Mouse (Mus musculus) embryo, embryonic 10.5 days (tissue): ENCODE data around the gene Mia2.
A peak's percentile ranks its signal among the peaks of the same experiment; 100 is the strongest.

Source experiments
- DNase-seq: peaks from one replicate; pipeline ENCODE4 v3.0.0-alpha.2; 2015; ENCODE audit warnings: low spot score

Gene Mia2

DNA sequence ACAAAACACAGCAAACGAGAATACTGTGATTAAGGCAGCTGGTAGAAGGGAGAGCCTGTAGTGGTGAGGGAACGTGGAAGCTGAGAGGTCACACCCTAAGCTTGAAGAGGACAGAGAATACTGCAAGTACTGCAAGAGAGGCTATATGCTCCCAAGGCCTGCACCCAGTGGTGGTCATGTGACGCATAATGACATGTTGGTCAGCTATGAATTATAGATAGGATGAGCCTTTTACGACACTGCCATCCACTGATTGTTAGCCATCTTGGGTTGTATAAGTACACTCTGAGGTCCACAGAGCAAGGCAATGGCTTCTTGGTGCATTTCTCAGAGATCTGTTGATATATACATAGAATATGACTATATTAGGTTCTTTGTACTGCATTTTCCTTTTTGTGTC lies 71.0 kb downstream of the Mia2 start:
- no peak for DNase-seq

- no peak for DNase-seq
Measured at GRCm38 (mm10) chr12:59169935-59170334, 74.3 kb downstream of the Mia2 start.

- no peak for DNase-seq
Measured at GRCm38 (mm10) chr12:59177814-59178213, 82.2 kb downstream of the Mia2 start.

- DNase-seq: no peak
Measured at GRCm38 (mm10) chr12:59188086-59188682, 92.6 kb downstream of the Mia2 start.

DNA sequence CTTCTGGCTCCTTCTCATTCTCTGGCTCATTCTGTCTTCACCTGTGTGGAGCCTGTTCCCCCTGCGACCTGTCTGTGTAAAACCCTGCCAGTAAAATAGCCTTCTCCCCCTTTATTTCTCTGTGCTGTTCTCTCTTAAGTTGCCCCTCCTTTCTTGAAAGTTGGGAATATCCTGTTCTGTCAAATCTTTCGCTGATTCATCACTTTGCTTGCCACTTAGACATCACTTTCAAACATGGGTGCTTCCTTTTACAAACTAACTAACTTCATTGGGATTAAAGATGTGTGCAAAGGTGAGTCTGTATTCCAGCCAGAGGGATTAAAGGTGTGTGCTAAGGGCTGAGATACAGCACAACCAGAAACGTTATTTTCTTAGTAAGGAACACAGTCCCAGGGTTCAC lies 98.0 kb downstream of the Mia2 start:
- no peak for DNase-seq

- DNase-seq: no peak
Measured at GRCm38 (mm10) chr12:59194341-59195003, 98.9 kb downstream of the Mia2 start.

- DNase-seq: no peak
Measured at GRCm38 (mm10) chr12:59195065-59195464, 99.5 kb downstream of the Mia2 start.

- no peak for DNase-seq
Measured at GRCm38 (mm10) chr12:59195941-59196340, 100.3 kb downstream of the Mia2 start.

DNA sequence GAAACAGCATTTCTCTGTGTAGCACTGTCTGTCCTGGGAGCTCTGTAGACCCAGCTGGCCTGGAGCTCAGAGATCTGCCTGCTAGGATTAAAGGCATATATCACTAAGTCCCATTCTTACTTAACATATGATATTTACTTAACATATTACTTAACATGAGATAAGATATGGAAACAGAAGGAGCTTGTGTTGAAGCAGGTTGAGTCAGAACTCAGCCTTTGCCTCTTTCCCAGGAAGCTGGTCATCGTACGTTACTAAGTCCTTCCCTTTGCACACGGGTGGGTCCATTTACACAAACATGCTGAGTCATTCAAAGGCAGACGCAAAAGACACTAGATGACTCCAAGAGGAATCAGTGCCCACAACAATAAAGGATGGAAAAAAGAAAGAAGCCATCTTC lies 103.2 kb downstream of the Mia2 start:
- no peak for DNase-seq

- DNase-seq: no peak
Measured at GRCm38 (mm10) chr12:59199361-59199760, 103.8 kb downstream of the Mia2 start.

GRCm38 (mm10) chr12:59205571-59205970 lies 110.0 kb downstream of the Mia2 start:
- no peak for DNase-seq

- DNase-seq: no peak
Measured at GRCm38 (mm10) chr12:59206208-59206999, 110.8 kb downstream of the Mia2 start.

- DNase-seq: no peak
Measured at GRCm38 (mm10) chr12:59207000-59207390, 111.4 kb downstream of the Mia2 start.

DNA sequence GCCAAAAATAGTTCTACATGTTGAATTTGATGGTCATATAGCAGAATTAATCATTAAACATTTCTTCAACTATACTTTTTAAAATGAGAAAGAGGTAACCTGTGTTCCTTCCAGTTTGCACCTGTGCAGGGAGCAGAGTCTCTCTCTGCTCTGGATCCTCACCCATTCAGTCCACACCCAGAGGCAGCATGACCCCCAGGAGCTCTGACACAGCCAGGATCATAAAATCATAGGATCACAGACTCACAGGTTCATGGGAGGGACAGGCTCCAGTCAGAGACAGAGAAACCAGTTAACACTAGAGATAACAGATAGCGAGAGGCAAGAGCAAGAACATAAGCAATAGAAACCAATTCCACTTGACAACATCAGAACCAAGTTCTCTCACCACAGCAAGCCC lies 112.2 kb downstream of the Mia2 start:
- DNase-seq: no peak

- DNase-seq: no peak
Measured at GRCm38 (mm10) chr12:59216176-59216575, 120.6 kb downstream of the Mia2 start.

DNA sequence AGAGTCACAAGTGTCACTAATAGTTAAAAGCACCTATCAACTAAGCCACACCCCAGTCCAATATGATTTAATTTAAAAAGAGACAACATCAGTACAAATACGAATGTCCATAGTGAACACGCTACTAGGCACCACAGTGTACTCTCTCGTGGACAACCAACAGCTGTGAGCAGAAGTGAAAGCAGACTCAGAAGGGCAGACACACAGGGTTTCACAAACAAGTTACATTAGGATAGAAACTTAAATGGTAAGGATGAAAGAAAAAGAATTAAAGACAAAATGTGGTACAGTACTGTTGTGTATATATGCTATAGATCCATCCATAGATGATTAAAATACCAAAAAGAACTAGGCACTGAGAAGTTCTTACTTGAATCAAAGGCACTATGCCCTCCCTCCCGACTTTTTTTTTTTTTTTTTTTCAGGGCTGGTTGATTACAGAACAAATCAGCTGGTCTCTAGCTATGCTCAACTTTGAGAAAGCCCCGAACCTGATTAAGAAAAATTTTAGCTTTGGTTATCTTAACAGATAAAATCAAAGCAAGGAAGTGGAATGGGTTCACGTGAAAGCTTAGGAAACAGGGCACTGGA lies 121.2 kb downstream of the Mia2 start:
- no peak for DNase-seq

- DNase-seq: no peak
Measured at GRCm38 (mm10) chr12:59217331-59217730, 121.7 kb downstream of the Mia2 start.

DNA sequence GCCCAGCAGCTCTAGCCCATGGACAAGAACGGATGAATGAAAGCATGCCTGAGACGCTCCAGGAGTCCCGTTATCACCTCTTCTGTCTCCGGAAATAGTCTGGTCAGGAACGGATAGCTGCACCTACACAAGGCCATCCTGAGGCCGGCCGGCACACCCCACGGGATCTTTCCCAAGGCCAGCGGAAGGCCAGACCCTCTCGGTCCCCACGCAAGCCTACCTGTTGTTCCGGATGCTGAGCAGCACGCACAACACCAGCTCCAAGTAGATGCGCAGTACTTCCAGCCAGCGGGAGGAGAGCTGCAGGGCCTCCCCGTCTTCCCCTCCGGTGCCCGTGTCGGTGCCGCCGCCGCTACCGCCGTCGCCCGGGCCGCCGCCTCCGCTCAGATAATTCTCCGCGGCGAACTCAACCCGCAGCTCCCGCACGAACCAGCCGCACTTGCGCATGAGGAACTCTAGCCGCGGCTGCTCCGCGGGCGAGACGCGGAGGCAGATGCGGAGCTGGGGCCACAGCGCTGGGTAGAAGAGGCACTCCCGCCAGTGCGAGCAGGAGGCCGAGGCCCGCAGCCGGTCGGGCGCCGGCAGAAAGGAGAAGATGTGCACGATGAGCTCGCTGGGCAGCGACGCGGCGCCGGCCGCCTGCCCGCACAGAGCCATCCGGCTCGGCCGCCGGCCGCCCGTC lies 123.2 kb downstream of the Mia2 start:
- DNase-seq: peak; percentile 29

GRCm38 (mm10) chr12:59219325-59220225 lies 124.0 kb downstream of the Mia2 start, which contains the start of gene Fbxo33:
Gene Fbxo33, minus strand, starts transcription at chr12:59219725.
- peak; percentile 96 for DNase-seq

DNA sequence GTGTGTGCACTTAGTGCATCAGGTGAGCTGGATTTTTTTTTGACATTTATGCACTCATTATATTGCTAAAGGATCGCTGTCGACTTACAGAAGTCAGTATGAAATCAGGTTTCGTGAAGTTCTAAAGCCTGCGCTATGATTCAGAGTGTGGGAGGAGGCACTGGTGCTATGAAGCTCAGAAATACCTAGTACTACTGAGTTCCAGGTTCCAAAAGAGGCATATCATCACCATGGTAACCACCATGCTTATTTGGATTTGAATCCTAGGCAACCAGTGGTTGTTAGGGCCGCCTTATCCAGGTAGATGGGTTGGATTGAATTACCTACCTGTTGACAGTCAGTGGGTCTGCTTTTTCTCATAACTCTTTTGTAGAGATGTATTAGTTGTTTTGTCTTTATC lies 132.8 kb downstream of the Mia2 start:
- DNase-seq: no peak

DNA sequence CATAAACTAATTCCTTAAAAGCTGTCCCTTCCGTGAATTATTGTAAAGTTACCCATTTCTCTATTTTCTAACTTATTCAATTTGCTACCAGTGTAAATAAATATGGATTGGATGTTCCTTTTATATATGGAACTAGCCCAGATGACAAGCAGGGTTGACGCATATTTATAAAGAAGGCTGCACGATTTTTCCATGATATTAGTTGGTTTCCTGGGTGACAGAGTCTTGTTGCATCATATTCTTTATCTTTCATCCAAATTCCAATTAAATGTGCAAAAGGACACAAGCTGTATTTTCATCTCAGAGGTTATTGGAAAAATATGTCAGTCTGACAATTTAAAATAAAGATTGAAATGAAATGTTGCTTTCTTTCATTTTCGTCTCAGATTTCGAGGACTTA lies 142.8 kb downstream of the Mia2 start:
- no peak for DNase-seq
